Mouse (Mus musculus) kidney, embryonic 16.5 days (tissue): ENCODE data around the gene Ackr3. TPM values are rescaled to one million over a fixed set of nuclear protein-coding genes. Genes with fewer than 3 reads are reported as not detected.

ENCODE experiments used
- ATAC-seq: fragments of 200-750 bp; cut with Nextera tagmentation; 2 replicates; pipeline ENCODE4 v1.8.0; 2017; ENCODE audit warnings: moderate TSS enrichment; ENCODE audit not compliant: low FRiP score, low TSS enrichment
- H3K27ac ChIP-seq: fragments of 300-500 bp; sonication (generic); 2 replicates; pipeline ENCODE4 v1.5.1; 2014; ENCODE audit warnings: low read length
- H3K27me3 ChIP-seq: fragments of 300-500 bp; sonication (generic); 2 replicates; pipeline ENCODE4 v1.6.1; 2014; ENCODE audit warnings: low read length, control low read depth, mixed read lengths; ENCODE audit not compliant: insufficient read depth
- H3K36me3 ChIP-seq: fragments of 300-500 bp; sonication (generic); 2 replicates; pipeline ENCODE4 v1.6.1; 2014; ENCODE audit warnings: low read length, control low read depth, mixed read lengths; ENCODE audit not compliant: insufficient read depth
- H3K4me1 ChIP-seq: fragments of 300-500 bp; sonication (generic); 2 replicates; pipeline ENCODE4 v1.6.1; 2014; ENCODE audit warnings: low read length, control low read depth, mixed read lengths; ENCODE audit not compliant: insufficient read depth
- H3K4me2 ChIP-seq: fragments of 300-500 bp; sonication (generic); replicated peaks from 2 replicates; pipeline ENCODE4 v1.6.1; 2014; ENCODE audit warnings: low read depth, low read length
- H3K4me3 ChIP-seq: fragments of 300-500 bp; sonication (generic); 2 replicates; pipeline ENCODE4 v1.5.1; 2014; ENCODE audit warnings: mild to moderate bottlenecking, low read length
- H3K9ac ChIP-seq: fragments of 300-500 bp; sonication (generic); replicated peaks from 2 replicates; pipeline ENCODE4 v1.6.1; 2014; ENCODE audit warnings: low read length
- H3K9me3 ChIP-seq: fragments of 300-500 bp; sonication (generic); 2 replicates; pipeline ENCODE4 v1.6.1; 2016; ENCODE audit warnings: low read length, control low read depth
- WGBS: fragments of 180-500 bp; shearing (Covaris S2); extraction: QIAGEN DNeasy Blood & Tissue Kit; methylation state at CpG from one replicate; pipeline ENCODE4 v1.1.7; 2014; 5-methylcytosine and 5-hydroxymethylcytosine counted together
- polyA plus RNA-seq: library from polyadenylated mRNA; unstranded; fragments of >200 nt; fragmentation: Nextera tagmentation; extraction: Ambion mirVana; gene quantifications from 2 replicates; pipeline ENCODE4 v1.2.1, GENCODE M21; 2015

Ackr3 gene
- polyA plus RNA-seq, 1 experiment from 2014 or later: 51.8 TPM

GRCm38 (mm10) chr1:90202207-90202978 lies 1.4 kb upstream of the Ackr3 start:
- Histone ChIP-seq H3K27ac (0 out of 2 replicates have a peak overlapping the region, but pooled peaks have one; percentile 11), H3K27me3 (no peaks in the 10 kb centered on the region), H3K4me2 (peak overlapping the region; percentile 57), H3K9ac (peak overlapping the region; percentile 13; the same call in 1 of the 2 replicates), H3K4me1 (peaks cover 40% of the 10 kb centered on the region), H3K36me3 (no peaks in the 10 kb centered on the region), H3K9me3 (no peaks in the 10 kb centered on the region), H3K4me3 (0 out of 2 replicates have a peak overlapping the region, but pooled peaks have one; percentile 5)
- peak; percentile 50; the same call in 1 of the 2 replicates for ATAC-seq
- WGBS: 15% methylated on average over 23 of the region's 23 CpGs

GRCm38 (mm10) chr1:90203341-90203740 lies 439 bp upstream of the Ackr3 start:
- peak overlapping the region; percentile 62 for H3K4me3 ChIP-seq
- H3K36me3 ChIP-seq: no peaks in the 10 kb centered on the region
- no peak for ATAC-seq
- no peak overlapping the region for H3K27ac ChIP-seq
- H3K4me2 ChIP-seq: peak overlapping the region; percentile 57
- no peak overlapping the region for H3K9ac ChIP-seq
- peaks cover 50% of the 10 kb centered on the region for H3K4me1 ChIP-seq
- 13% methylated on average over 11 of the region's 11 CpGs for WGBS
- no peaks in the 10 kb centered on the region for H3K27me3 ChIP-seq
- H3K9me3 ChIP-seq: no peaks in the 10 kb centered on the region

- peak overlapping the region; percentile 75 for H3K27ac ChIP-seq
- H3K9ac ChIP-seq: peak overlapping the region; percentile 77
- peaks cover 65% of the 10 kb centered on the region for H3K4me1 ChIP-seq
- H3K4me2 ChIP-seq: peak overlapping the region; percentile 57
- H3K9me3 ChIP-seq: no peaks in the 10 kb centered on the region
- H3K27me3 ChIP-seq: no peaks in the 10 kb centered on the region
- H3K4me3 ChIP-seq: peak overlapping the region; percentile 62
- 33% methylated on average over 1 of the region's 1 CpGs for WGBS
- no peak for ATAC-seq
- H3K36me3 ChIP-seq: no peaks in the 10 kb centered on the region; the same call in 1 of the 2 replicates
Observed at GRCm38 (mm10) chr1:90204821-90205220, 1.0 kb downstream of the Ackr3 start.

- Histone ChIP-seq H3K27ac (peak overlapping the region; percentile 75), H3K4me1 (peaks cover 68% of the 10 kb centered on the region), H3K36me3 (no peaks in the 10 kb centered on the region; the same call in 1 of the 2 replicates), H3K9ac (peak overlapping the region; percentile 77), H3K27me3 (no peaks in the 10 kb centered on the region), H3K9me3 (no peaks in the 10 kb centered on the region), H3K4me2 (peak overlapping the region; percentile 57), H3K4me3 (peak overlapping the region; percentile 62)
- peak; percentile 69 for ATAC-seq
- 1% methylated on average over 6 of the region's 6 CpGs for WGBS
Observed at GRCm38 (mm10) chr1:90205223-90205622, 1.4 kb downstream of the Ackr3 start.

- H3K4me3 ChIP-seq: peak overlapping the region; percentile 62
- peak overlapping the region; percentile 57 for H3K4me2 ChIP-seq
- H3K4me1 ChIP-seq: peaks cover 67% of the 10 kb centered on the region
- no peak for ATAC-seq
- H3K27me3 ChIP-seq: no peaks in the 10 kb centered on the region
- peak overlapping the region; percentile 45 for H3K9ac ChIP-seq
- 0 out of 2 replicates have a peak overlapping the region, but pooled peaks have one; percentile 33 for H3K27ac ChIP-seq
- WGBS: 49% methylated on average over 3 of the region's 3 CpGs
- no peaks in the 10 kb centered on the region; the same call in 1 of the 2 replicates for H3K36me3 ChIP-seq
- H3K9me3 ChIP-seq: no peaks in the 10 kb centered on the region
Observed at GRCm38 (mm10) chr1:90206684-90207083, 2.9 kb downstream of the Ackr3 start.

- Histone ChIP-seq H3K27me3 (no peaks in the 10 kb centered on the region), H3K9ac (peak overlapping the region; percentile 45), H3K4me2 (peak overlapping the region; percentile 57), H3K9me3 (no peaks in the 10 kb centered on the region), H3K36me3 (no peaks in the 10 kb centered on the region; the same call in 1 of the 2 replicates), H3K4me1 (peaks cover 63% of the 10 kb centered on the region), H3K27ac (0 out of 2 replicates have a peak overlapping the region, but pooled peaks have one; percentile 13), H3K4me3 (peak overlapping the region; percentile 62)
- 50% methylated on average over 6 of the region's 6 CpGs for WGBS
- no peak for ATAC-seq
Observed at GRCm38 (mm10) chr1:90207279-90207678, 3.5 kb downstream of the Ackr3 start.

GRCm38 (mm10) chr1:90207739-90208502 lies 4.1 kb downstream of the Ackr3 start:
- WGBS: 50% methylated on average over 6 of the region's 6 CpGs
- peak overlapping the region; percentile 45 for H3K9ac ChIP-seq
- H3K36me3 ChIP-seq: no peaks in the 10 kb centered on the region; the same call in 1 of the 2 replicates
- no peak for ATAC-seq
- peak overlapping the region; percentile 57 for H3K4me2 ChIP-seq
- no peak overlapping the region for H3K27ac ChIP-seq
- no peaks in the 10 kb centered on the region for H3K27me3 ChIP-seq
- H3K4me1 ChIP-seq: peaks cover 57% of the 10 kb centered on the region
- H3K4me3 ChIP-seq: peak overlapping the region; percentile 62
- H3K9me3 ChIP-seq: no peaks in the 10 kb centered on the region

GRCm38 (mm10) chr1:90208503-90208860 lies 4.7 kb downstream of the Ackr3 start:
- H3K4me3 ChIP-seq: peak overlapping the region; percentile 62
- no peaks in the 10 kb centered on the region for H3K27me3 ChIP-seq
- H3K9ac ChIP-seq: peak overlapping the region; percentile 31; the same call in 1 of the 2 replicates
- 55% methylated on average over 9 of the region's 9 CpGs for WGBS
- no peaks in the 10 kb centered on the region for H3K9me3 ChIP-seq
- H3K4me2 ChIP-seq: peak overlapping the region; percentile 57
- H3K36me3 ChIP-seq: peaks cover under 1% of the 10 kb centered on the region
- 0 out of 2 replicates have a peak overlapping the region, but pooled peaks have one; percentile 5 for H3K27ac ChIP-seq
- no peak for ATAC-seq
- H3K4me1 ChIP-seq: peaks cover 53% of the 10 kb centered on the region

GRCm38 (mm10) chr1:90209069-90209468 lies 5.3 kb downstream of the Ackr3 start:
- Histone ChIP-seq H3K36me3 (peaks cover 6% of the 10 kb centered on the region), H3K4me2 (peak overlapping the region; percentile 57), H3K27ac (no peak overlapping the region), H3K27me3 (no peaks in the 10 kb centered on the region), H3K4me3 (no peak overlapping the region; the same call in 1 of the 2 replicates), H3K4me1 (peaks cover 51% of the 10 kb centered on the region), H3K9me3 (no peaks in the 10 kb centered on the region), H3K9ac (peak overlapping the region; percentile 31; the same call in 1 of the 2 replicates)
- WGBS: 75% methylated on average over 5 of the region's 5 CpGs
- ATAC-seq: no peak
